Mouse (Mus musculus) heart, embryonic 10.5 days (tissue): ENCODE measurements at regions not wholly inside any gene's neighbourhood (a gene's known extent, or its start where the extent isn't known, plus 50 kb on each side); places are given as distances from the start of the nearest gene placed in this dataset.

Experiments used
- DNase-seq: peaks from one replicate; pipeline ENCODE4 v3.0.0-alpha.2; 2017; ENCODE audit warnings: low spot score
- H3K27ac ChIP-seq: fragments of 300-500 bp; sonication (generic); 2 replicates; pipeline ENCODE4 v1.5.1; 2016; ENCODE audit warnings: mild to moderate bottlenecking
- H3K27me3 ChIP-seq: fragments of 300-500 bp; sonication (generic); 2 replicates; pipeline ENCODE4 v1.6.1; 2016; ENCODE audit warnings: mild to moderate bottlenecking; ENCODE audit not compliant: poor library complexity, insufficient read depth, severe bottlenecking
- H3K36me3 ChIP-seq: fragments of 300-500 bp; sonication (generic); 2 replicates; pipeline ENCODE4 v1.6.1; 2016; ENCODE audit warnings: mild to moderate bottlenecking, moderate library complexity
- H3K4me1 ChIP-seq: fragments of 300-500 bp; sonication (generic); 2 replicates; pipeline ENCODE4 v1.6.1; 2016; ENCODE audit warnings: mild to moderate bottlenecking
- H3K4me3 ChIP-seq: fragments of 300-500 bp; sonication (generic); 2 replicates; pipeline ENCODE4 v1.5.1; 2016; ENCODE audit warnings: mild to moderate bottlenecking, moderate library complexity
- H3K9me3 ChIP-seq: fragments of 300-500 bp; sonication (generic); 2 replicates; pipeline ENCODE4 v1.6.1; 2016; ENCODE audit warnings: mild to moderate bottlenecking, moderate library complexity
- WGBS: fragments of 180-500 bp; shearing (Covaris S2); methylation state at CpG from one replicate; pipeline ENCODE4 v1.1.7; 2016; 5-methylcytosine and 5-hydroxymethylcytosine counted together

DNA sequence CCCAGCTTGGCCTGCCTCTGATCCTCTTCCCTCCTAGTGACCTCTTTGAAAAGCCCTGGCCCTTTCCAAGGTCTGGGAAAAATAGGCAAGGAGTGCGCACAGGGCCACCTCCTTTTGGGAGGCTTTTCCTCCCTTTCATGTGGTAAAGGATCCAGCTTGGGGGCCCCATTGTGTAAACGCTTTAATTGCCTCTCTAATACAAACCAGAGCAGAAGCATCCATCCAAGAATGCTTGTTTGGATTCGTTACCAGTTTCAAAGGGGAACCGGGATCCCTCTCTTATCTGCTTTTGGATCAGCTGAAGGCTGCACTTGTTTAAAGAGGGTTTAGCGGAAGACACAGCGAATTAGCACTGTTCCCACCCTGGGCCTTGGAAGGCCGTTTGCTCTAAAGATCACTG, 109.3 kb upstream of the Cops8 start:
- H3K27ac ChIP-seq, result no peak overlapping the region
- H3K36me3 ChIP-seq, result no peaks in the 10 kb centered on the region
- no peak for DNase-seq
- no peak overlapping the region for H3K4me3 ChIP-seq
- no peaks in the 10 kb centered on the region for H3K4me1 ChIP-seq
- H3K27me3 ChIP-seq, result peaks cover 7% of the 10 kb centered on the region; the same call in 1 of the 2 replicates
- H3K9me3 ChIP-seq, result no peaks in the 10 kb centered on the region
- WGBS, result 34% methylated on average over 7 of the region's 7 CpGs

DNA sequence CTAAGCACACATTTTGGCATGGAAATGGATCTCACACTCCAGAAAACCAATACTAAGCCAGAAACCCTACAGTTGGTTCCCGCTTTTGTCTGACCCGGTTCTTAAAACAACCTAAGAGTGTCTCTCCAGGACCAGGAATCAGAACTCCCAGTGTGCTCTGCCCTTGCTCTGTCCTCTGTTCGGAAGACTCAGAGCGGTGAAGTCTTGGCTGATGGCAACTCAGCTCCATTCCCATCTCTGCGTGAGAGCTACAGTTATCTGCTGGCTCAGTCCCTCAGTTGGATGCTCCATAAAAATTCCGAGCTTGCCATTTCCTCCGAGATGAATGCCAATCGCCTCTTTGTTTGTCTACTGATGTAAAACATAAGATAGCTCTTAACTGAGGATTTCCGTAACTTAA, 107.6 kb upstream of the Cops8 start:
- WGBS, result 76% methylated on average over 9 of the region's 9 CpGs
- Histone ChIP-seq H3K36me3 (no peaks in the 10 kb centered on the region), H3K27ac (no peak overlapping the region), H3K4me1 (no peaks in the 10 kb centered on the region), H3K27me3 (peaks cover 7% of the 10 kb centered on the region; the same call in 1 of the 2 replicates), H3K4me3 (no peak overlapping the region), H3K9me3 (no peaks in the 10 kb centered on the region)
- no peak for DNase-seq

DNA sequence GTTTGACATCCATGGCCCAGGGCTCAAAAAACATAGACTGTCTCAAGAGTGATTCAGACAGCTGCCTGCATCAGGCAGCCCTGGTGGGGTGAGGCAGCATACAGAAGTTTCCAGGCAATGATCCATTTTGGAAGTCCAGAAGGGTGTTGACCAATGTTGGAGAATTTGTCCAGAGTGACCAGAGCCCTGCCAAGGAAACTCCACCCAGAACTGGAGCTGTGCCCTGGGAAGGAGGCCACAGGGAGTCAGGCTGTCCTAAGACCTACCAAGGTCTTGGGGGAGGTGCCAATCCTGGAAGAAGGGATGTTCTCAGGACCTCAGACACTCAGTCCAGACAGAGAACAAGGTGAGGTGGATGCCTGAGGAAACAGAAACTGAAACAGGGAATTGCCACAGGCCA, 105.2 kb upstream of the Cops8 start:
- Histone ChIP-seq H3K27me3 (peaks cover 7% of the 10 kb centered on the region; the same call in 1 of the 2 replicates), H3K9me3 (no peaks in the 10 kb centered on the region), H3K36me3 (no peaks in the 10 kb centered on the region), H3K4me1 (peaks cover 3% of the 10 kb centered on the region), H3K27ac (no peak overlapping the region), H3K4me3 (no peak overlapping the region)
- no peak for DNase-seq

DNA sequence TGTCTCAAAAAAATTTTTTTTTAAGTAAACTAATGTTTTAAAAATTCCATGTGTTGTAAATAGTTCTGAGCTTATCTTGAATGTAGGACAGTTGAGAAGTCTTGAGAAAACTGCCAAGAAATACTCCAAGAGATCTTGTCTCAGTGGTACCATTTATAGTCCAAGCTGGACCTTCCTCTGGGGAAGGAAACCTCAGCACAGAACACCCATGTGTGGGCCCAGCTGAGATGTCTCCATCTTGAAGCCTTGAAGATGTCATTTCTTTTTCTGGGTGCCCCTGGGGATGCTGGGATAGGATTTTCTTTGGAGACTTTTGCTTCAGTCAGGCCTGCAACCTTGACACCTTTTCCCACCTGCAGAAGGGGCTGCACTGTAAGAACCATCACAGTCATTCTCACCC, 101.4 kb upstream of the Cops8 start:
- Histone ChIP-seq H3K9me3 (no peaks in the 10 kb centered on the region), H3K27ac (no peak overlapping the region), H3K27me3 (no peaks in the 10 kb centered on the region), H3K4me3 (no peak overlapping the region), H3K4me1 (peaks cover 41% of the 10 kb centered on the region), H3K36me3 (no peaks in the 10 kb centered on the region)
- DNase-seq, result no peak

DNA sequence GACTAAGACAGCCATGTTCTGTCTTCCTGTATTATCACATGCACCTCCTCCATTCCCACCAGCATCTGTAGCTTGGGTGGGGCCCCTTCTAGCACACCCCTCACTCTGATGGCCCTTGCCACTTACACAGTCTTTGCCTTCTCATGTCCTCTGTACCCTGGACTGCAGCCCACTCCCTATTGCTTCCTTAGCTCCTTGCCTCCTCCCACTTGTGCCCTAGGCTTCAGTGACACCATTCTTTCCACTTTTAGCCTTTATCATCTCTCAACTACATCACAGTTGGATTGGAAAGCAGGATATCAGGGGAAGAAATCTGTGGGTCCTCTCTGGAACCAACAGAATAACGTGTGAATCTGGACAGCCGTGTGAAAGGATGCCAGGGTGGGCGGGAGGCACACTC, 100.4 kb upstream of the Cops8 start:
- peaks cover 46% of the 10 kb centered on the region for H3K4me1 ChIP-seq
- H3K27ac ChIP-seq, result no peak overlapping the region
- H3K27me3 ChIP-seq, result no peaks in the 10 kb centered on the region
- H3K4me3 ChIP-seq, result no peak overlapping the region
- no peak for DNase-seq
- no peaks in the 10 kb centered on the region for H3K36me3 ChIP-seq
- no peaks in the 10 kb centered on the region for H3K9me3 ChIP-seq
- 79% methylated on average over 3 of the region's 3 CpGs for WGBS

DNA sequence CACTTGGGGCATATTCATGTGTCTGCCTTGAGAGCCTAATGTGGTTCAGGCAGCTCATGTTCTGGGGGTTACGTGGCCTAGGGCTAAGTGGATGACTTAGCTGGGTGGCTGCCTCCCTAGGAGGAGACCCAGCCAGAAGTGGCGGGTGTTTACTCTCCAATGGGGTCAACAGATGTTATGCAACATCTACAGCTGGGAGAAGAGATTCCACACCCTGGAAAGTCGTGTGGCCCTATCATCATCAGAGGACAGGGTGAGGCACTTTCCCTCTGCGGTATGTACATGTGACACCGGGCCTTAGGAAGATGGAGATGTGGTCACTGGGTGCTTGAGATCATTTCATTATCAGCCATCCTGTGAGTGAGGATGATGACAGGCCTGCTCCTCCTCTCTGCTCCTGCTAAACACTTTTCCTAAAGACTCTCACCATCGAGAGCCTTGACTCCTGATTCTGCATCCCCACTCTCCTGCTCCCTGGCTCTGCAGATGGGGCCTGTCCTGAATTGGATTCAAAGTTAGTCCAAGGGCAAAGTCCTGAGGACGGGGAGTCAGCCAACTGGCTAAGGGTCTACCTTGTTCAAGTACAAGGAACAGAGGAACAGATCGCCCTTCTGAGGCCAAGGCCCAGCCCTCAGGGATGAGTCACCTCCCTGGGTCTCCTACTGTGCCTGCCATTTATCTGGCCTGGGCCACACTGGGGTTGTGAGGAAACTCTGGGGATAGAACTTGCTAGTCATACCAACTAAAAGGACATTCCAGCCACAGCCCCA, 99.8 kb upstream of the Cops8 start:
- no peak for DNase-seq
- Histone ChIP-seq H3K36me3 (no peaks in the 10 kb centered on the region), H3K27ac (peak overlapping the region; percentile 52), H3K4me1 (peaks cover 46% of the 10 kb centered on the region), H3K27me3 (no peaks in the 10 kb centered on the region), H3K4me3 (no peak overlapping the region), H3K9me3 (no peaks in the 10 kb centered on the region)
- 47% methylated on average over 8 of the region's 8 CpGs for WGBS

DNA sequence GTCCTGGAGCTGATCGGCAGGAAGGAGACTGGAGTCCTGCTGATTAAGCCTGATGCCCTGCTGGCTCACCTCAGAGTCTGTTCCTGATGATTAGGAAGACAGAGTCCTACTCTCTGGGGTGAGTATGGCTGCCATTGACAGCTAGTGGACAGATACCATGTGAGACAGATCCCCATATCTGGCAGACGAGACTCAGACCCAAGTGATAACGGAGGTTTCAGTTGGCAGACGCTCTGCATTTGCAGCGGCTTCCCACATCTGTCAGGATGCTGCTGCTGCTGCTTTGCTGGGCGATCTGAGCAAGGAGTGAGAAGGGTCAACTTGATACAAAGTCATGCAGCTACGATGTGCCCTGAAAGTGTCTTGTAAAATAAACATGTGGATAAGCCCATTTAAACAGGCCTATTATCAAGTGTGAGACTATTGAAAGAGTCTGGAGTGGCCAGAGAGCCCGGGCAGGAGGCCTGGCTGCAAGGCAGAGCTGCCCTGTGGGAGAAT, 98.1 kb upstream of the Cops8 start:
- no peaks in the 10 kb centered on the region for H3K9me3 ChIP-seq
- H3K27ac ChIP-seq, result peak overlapping the region; percentile 47
- no peaks in the 10 kb centered on the region for H3K36me3 ChIP-seq
- DNase-seq, result peak; percentile 85
- H3K4me1 ChIP-seq, result peaks cover 46% of the 10 kb centered on the region
- no peaks in the 10 kb centered on the region for H3K27me3 ChIP-seq
- no peak overlapping the region for H3K4me3 ChIP-seq
- 3% methylated on average over 8 of the region's 8 CpGs for WGBS

DNA sequence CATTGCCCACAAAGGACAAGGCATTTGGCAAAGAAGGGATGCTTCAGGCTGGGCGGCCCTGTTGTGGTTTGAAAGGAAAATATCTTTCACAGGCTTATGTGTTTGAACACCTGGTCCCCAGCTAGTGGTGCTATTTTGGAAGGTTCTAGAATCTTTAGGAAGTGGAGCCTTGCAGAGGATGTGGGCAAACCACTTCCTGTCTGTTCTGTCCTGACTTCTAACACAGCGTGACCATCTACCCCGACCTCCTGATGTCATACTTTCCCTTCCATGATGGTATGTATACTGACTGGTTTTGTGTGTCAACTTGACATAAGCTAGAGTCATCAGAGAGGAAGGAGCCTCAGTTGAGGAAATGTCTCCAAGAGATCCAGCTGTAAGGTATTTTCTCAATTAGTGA, 97.2 kb upstream of the Cops8 start:
- Histone ChIP-seq H3K36me3 (no peaks in the 10 kb centered on the region), H3K4me1 (peaks cover 46% of the 10 kb centered on the region), H3K27ac (peak overlapping the region; percentile 31; the same call in 1 of the 2 replicates), H3K27me3 (no peaks in the 10 kb centered on the region), H3K9me3 (no peaks in the 10 kb centered on the region), H3K4me3 (no peak overlapping the region)
- WGBS, result 70% methylated on average over 3 of the region's 3 CpGs
- DNase-seq, result no peak

DNA sequence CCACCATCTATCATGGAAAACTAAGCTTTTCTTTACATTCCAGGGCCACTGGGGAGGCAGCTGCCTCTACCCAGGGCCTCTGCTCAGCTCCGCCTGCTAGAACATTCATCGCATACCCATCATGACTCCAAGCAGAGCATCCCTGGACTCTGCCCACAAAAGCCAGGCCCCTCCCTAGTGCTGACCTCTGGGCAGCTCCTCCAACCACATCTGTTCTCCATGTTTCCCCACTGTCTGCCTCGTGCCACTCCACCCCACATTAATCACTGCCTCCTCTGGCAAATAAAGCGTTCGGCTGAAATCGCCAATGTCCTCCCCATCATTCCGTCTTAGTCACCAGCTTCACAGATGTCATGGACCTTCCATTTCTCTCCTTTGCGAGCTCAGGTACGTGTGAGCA, 96.2 kb upstream of the Cops8 start:
- peak overlapping the region; percentile 60 for H3K27ac ChIP-seq
- H3K4me3 ChIP-seq, result no peak overlapping the region
- peaks cover 46% of the 10 kb centered on the region for H3K4me1 ChIP-seq
- H3K36me3 ChIP-seq, result no peaks in the 10 kb centered on the region
- WGBS, result 76% methylated on average over 9 of the region's 9 CpGs
- no peaks in the 10 kb centered on the region for H3K27me3 ChIP-seq
- H3K9me3 ChIP-seq, result no peaks in the 10 kb centered on the region
- DNase-seq, result no peak

DNA sequence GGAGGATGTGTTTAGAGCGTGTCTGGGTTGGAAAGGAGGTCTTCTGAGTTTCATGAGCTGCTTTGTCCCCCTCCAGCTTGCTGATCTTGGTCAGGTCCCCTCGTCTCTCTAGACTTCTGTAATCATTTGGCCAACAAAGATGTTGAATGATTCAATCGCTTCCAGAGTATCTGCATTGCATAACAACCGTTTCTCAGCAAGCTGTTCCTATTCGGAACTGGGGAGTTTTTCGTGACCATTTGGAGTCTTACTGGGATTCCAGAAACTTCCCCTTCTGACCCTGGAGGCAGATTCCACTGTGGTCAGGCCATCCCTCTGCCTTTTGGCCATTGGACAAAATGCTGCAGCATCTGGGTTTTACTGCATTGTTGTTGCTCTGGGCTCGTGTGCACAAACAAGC, 93.4 kb upstream of the Cops8 start:
- Histone ChIP-seq H3K36me3 (no peaks in the 10 kb centered on the region), H3K27ac (no peak overlapping the region), H3K27me3 (0 out of 2 replicates have a peak, but pooled peaks cover 4% of the 10 kb centered on the region), H3K9me3 (no peaks in the 10 kb centered on the region), H3K4me3 (no peak overlapping the region), H3K4me1 (peaks cover 25% of the 10 kb centered on the region)
- DNase-seq, result no peak
- WGBS, result 72% methylated on average over 7 of the region's 7 CpGs

DNA sequence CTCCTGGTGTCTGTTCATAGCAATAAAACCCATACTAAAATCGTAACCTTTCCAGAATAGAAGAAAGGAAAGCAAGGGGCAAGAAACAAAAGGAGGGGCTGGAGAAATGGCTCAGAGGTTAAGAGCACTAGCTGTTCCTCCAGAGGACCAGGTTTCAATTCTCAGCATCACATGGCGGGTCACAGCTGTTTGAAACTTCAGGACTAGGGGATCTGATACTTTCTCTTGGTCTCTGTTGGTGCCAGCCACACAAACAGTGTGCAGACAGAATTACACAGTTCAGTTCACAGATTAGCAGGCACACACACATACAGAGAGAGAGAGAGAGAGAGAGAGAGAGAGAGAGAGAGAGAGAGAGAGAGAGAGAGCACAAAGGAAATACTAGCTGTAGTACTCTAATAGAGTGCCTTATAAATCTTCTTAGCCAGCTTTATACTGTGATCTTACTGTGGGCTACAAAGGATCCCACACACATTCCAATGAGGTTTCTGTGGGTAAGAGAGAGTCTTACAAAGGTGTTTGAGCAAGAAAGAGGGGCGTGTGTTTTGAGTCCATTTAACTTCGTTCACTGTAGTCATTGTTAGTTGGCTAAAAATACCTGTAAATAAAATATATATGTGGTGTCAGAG, 89.2 kb upstream of the Cops8 start:
- Histone ChIP-seq H3K27me3 (0 out of 2 replicates have a peak, but pooled peaks cover 5% of the 10 kb centered on the region), H3K9me3 (no peaks in the 10 kb centered on the region), H3K4me3 (no peak overlapping the region), H3K36me3 (no peaks in the 10 kb centered on the region), H3K27ac (no peak overlapping the region), H3K4me1 (no peaks in the 10 kb centered on the region)
- no peak for DNase-seq
- WGBS, result 76% methylated on average over 4 of the region's 4 CpGs

DNA sequence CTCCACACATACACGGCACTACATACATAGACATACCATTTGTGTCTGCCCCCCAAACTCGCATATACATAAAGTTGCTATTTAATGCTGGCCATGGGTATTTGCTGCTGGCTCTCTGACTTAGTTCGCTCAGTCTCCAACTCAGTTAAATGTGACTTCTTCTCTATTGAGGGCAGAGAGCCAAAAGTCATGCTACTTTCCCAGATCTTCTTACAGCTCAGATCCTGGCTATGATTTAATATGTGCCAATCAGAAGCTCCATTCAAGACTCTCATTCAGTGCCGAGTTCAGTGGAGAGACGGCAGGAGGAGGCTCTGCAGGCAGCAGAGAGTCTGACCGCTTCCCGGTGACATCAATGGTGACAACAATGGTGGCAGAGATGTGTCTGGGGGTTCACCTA, 88.6 kb upstream of the Cops8 start:
- DNase-seq, result no peak
- H3K27ac ChIP-seq, result 0 out of 2 replicates have a peak overlapping the region, but pooled peaks have one; percentile 10
- H3K4me1 ChIP-seq, result no peaks in the 10 kb centered on the region
- H3K36me3 ChIP-seq, result no peaks in the 10 kb centered on the region
- H3K9me3 ChIP-seq, result no peaks in the 10 kb centered on the region
- 85% methylated on average over 7 of the region's 7 CpGs for WGBS
- H3K27me3 ChIP-seq, result 0 out of 2 replicates have a peak, but pooled peaks cover 5% of the 10 kb centered on the region
- H3K4me3 ChIP-seq, result no peak overlapping the region

DNA sequence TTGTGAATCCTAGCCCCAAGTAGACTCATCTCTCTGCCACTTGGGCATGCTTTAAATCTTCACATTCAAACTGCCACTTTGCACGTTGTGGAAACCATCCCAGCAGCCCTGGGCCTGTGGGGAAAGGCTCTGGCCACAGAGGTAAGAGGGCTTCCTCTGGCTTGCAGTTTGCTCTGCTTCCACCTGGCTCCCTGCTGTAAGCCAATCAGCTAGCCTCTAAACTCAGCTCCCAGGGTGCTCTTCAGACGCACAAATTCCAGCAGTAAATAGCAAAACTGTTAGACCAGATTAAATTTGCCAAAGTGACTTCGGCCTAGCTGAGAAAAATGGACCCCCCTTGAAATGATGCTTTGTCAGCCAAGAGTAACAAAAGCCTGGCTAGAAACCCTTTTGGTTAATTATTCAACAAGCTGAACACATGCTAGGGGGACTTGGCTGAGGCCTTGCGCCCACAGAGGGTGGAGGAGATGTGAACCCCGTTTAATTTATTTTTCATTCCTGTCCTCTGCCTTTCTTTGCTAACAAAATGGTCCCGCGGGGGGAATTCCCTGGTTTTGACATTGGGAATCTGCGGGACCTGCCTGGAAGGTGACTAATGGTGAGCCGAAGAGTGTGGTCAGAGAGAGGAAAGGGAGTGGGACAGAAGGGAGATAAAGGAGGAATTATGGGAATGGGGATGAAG, 84.1 kb upstream of the Cops8 start:
- H3K4me1 ChIP-seq, result peaks cover 9% of the 10 kb centered on the region; the same call in 1 of the 2 replicates
- no peak overlapping the region for H3K4me3 ChIP-seq
- DNase-seq, result no peak
- H3K36me3 ChIP-seq, result no peaks in the 10 kb centered on the region
- H3K27ac ChIP-seq, result peak overlapping the region; percentile 56; the same call in 1 of the 2 replicates
- no peaks in the 10 kb centered on the region for H3K9me3 ChIP-seq
- H3K27me3 ChIP-seq, result peaks cover 11% of the 10 kb centered on the region; the same call in 1 of the 2 replicates
- WGBS, result 60% methylated on average over 9 of the region's 9 CpGs
